Mouse (Mus musculus) adrenal gland, postnatal 0 days (tissue): ENCODE measurements around the gene Pnmt. TPM values are rescaled to one million over a fixed set of nuclear protein-coding genes. Genes with fewer than 3 reads are reported as not detected.

Experiments used
- polyA plus RNA-seq: library from polyadenylated mRNA; unstranded; fragments of >200 nt; fragmentation: Nextera tagmentation; extraction: Ambion mirVana; gene quantifications from 2 replicates; pipeline ENCODE4 v1.2.1, GENCODE M21; 2015

The Pnmt gene
- 221 and 533 TPM in 2 replicates for polyA plus RNA-seq

DNA sequence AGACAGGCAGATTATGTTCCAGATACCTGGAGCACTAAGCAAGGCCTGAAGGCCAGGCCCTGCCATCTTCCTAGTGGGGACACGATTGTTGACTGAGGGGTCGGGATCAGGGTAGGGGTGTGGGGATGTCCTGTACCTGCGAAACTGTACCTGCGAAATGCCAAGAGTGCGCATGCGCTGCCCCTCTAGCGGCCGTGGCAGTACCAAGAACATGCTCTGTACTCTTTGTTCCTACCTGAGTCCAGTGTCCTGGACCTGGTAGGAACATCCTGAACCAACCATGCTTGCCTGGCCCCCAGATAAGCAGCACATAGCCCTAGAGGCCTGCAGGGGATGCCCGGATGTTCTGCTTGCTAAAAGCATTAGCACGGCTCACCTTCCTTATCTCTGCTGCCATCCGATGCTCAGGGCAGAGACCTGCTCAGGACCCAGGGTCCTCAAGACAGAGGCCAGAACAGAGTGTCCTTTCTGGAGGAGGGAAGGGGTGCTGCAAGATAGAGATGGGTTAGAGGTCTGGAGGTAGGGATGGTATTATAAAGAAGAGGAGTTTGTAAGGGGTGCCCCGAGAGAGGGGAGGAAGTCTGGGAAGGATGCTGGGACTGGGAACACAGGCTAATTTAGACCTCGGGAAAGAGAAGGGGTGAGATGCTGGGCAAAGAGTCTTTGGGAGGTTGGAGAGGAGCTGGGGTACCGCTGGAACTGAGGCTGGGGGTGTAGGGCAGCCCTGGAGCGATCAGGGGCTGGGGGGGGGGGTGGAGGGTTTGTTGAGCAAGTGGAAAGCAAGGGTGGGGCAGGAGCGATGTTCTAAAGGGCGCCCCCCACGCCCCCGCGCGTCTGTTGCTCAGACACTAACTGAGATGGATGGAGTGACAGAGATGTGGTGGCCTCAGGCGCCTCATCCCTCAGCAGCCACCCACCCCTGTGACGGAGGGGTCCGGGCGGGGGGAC lies at the start of gene Pnmt:
Pnmt (plus strand) TSS at position 813 of the 948 bp plus-strand sequence.

DNA sequence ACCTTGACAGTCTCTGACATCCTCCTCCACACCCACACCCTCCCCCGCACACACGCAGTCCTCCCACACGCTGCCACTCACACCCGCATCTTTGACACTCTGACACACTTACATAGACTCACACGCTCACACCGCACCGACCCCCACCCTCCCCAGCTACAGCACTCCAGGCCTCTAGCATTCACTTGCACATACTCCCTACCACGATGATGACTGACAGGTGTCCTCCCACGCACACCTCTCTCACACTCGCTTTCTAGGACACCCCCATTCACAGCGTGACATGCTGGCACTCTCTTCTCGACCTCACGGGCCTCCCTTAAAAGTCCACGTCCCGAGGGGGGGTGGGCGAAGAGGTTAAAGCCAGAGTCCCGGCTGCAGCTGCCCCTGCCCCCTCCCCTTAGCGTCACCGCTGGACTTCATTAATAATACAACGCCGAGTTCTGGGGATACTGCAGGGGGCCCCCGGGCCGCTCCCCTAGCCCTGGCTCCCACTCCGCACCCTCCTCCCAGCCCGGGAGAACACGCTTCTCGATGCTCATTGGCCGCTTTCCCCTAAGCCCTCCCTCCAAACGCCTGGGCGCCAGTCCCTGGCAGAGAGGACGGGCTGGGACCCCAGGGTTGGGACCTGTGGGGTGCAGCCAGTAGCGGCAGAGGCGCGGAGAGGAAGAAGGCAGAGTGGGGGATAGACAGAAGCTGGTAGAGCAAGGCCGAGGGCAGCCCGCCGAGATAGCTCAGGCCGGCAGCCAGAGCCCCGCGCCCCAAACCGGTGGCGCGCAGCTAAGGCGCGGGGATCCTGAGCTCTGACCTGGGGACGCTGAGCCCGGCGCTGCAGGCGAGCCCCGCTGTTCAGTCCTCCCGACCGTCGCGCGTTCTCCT lies 37.9 kb upstream of the Pnmt start, which contains the start of gene Ppp1r1b:
Ppp1r1b (plus strand) TSS at position 322 of the 879 bp plus-strand sequence.

DNA sequence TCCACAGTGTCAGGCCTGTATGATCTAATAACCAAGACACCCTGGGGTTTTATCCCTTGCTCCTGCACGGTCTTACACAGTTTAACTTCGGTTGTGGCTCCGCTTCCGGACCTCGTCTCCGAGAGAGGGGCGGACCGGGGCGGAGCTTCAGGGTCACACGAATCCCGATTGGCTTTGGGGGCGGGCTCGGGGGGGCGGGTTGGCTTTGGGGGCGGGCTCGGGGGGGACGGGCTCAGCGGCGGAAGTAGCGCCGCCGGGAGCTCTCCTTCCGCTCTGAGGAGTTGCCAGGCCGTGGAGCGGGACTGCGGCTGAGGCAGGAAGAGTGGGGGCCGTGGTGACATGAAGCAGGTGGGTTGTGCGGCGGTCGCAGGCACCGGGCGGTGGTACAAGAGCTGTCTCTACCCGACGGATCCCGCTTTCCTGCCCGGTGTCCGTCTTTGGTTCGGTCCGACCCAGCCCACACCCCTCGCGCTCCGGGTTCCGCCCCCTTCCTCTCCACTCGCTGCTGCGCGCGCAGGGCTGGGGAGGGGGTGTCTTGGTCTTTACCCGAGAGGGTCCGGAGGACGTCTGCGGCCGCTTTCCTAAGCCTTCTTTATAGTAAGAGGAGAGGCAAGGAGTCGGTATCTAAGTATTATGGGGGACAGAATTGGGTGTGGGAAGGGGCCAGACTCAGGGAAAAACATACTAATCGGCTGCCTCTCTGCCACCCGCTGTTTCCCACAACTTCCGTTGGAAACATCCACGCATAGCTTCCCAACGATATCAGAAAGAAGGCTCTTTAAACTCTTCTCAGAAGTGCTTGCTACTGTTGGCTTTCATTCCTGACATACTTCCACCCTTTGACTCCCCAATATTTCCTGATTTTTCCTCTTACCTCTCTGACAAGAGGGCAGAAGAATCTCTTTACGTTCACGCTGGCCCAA lies 27.8 kb upstream of the Pnmt start, which contains the start of gene Stard3:
Stard3 (plus strand) TSS at position 208 of the 923 bp plus-strand sequence.

DNA sequence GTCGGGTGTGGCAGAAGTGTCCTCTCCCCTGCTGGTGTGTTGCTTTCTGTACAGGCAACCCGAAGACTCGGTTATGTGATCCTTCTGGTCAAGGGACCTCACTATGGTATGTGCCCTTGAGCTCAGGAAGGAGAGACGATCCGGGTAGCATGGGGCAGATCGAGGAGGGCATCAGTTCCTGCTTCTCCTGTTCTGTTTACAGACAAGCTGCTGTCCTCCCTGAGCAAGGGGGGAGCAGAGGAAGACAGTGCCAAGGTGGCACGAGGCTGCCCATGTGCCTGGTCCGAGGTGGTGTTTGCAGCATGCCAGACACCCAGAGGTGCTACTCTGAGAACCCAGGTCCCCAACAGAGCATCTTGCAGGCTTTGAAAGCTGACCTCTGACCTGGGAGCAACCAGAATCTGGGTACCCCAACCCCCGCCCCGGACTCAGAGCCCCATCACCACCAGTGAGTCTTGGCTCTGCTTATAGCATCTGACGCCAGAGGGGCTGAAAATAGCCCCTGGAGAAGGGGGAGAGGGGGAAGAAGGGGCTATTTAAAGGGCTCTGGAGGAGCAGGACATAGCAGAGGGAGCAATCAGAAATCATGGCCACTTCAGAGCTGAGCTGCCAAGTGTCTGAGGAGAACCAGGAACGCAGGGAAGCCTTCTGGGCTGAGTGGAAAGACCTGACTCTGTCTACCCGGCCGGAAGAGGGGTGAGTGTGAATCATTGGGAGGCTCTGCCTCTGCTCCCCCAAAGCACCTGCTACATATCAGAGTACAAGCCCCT lies 2.8 kb upstream of the Pnmt start, which contains the start of gene Tcap:
Tcap (plus strand) TSS at position 551 of the 770 bp plus-strand sequence.

DNA sequence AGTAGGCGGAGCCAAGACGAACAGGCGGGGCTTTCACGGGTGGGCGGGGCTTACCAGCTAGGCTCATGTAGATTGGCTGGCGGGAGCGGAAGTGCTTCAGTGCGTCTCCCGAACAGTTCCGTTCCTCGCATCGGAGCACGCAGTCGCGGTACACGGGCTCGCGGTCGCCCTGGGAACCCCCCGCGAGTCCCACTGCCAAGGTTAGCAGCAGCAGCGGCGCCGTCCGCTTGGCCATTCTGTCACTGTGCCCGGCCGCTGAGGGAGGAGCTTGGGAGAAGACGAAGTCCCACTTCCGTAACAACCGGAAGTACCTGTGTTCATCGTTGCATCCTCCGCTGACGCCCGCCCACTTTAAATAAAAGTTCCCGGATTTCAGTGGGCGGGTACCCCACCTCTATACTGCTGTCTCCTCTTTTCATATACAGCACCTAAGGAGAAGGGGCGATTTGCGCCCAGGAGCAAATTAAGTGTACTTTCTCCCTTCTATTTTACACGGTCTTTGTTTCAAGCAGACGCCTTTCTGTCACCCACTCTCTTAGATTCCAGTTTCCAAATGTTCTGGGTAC lies 14.0 kb downstream of the Pnmt start, which contains the start of gene Pgap3:
Pgap3 (minus strand) TSS at position 330 of the 566 bp plus-strand sequence.

DNA sequence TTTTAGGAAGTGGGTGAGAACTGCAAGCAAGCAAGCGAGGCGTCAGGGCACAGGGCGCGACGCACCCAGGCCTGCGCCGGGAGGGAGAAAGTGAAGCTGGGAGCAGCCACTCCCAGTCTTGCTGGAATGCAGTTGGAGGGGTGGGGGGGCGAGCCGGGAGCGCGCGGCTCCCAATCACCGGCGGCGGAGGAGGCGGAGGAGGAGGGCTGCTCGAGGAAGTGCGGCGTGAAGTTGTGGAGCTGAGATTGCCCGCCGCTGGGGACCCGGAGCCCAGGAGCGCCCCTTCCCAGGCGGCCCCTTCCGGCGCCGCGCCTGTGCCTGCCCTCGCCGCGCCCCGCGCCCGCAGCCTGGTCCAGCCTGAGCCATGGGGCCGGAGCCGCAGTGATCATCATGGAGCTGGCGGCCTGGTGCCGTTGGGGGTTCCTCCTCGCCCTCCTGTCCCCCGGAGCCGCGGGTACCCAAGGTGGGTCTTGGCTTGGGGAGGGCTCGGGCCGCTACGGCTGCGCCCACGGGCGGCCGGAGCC lies 26.1 kb downstream of the Pnmt start, which contains the start of gene Erbb2:
Erbb2 (plus strand) TSS at position 198 of the 524 bp plus-strand sequence.

Other genes starting within 250 kb of the Pnmt start
- 11.7 and 17.9 TPM in 2 replicates for gene Fbxl20, start 236.0 kb upstream of the Pnmt start, polyA plus RNA-seq
- gene Med1, start 193.2 kb upstream of the Pnmt start, polyA plus RNA-seq: 25.1 and 40.3 TPM in 2 replicates
- 4.3 and 6.8 TPM in 2 replicates for gene Cdk12, start 183.4 kb upstream of the Pnmt start, polyA plus RNA-seq
- gene Neurod2, start 56.8 kb upstream of the Pnmt start, polyA plus RNA-seq: not detected in 2 replicates
- gene Ppp1r1b, start 38.0 kb upstream of the Pnmt start, polyA plus RNA-seq: 1.2 and 1.9 TPM in 2 replicates
- gene Stard3, start 28.1 kb upstream of the Pnmt start, polyA plus RNA-seq: 22.2 and 33.2 TPM in 2 replicates
- 0.84 and 3.6 TPM in 2 replicates for gene Tcap, start 2.6 kb upstream of the Pnmt start, polyA plus RNA-seq
- 5.1 and 7.3 TPM in 2 replicates for gene Pgap3, start 14.0 kb downstream of the Pnmt start, polyA plus RNA-seq
- 8.3 and 12.0 TPM in 2 replicates for gene Erbb2, start 26.0 kb downstream of the Pnmt start, polyA plus RNA-seq
- 163 and 178 TPM in 2 replicates for gene Mien1, start 52.5 kb downstream of the Pnmt start, polyA plus RNA-seq
- 1.3 and 3.3 TPM in 2 replicates for gene Grb7, start 59.9 kb downstream of the Pnmt start, polyA plus RNA-seq
- 0.21 and 0.30 TPM in 2 replicates for gene Ikzf3, start 159.6 kb downstream of the Pnmt start, polyA plus RNA-seq
- gene Zpbp2, start 164.6 kb downstream of the Pnmt start, polyA plus RNA-seq: 0.66 and 1.1 TPM in 2 replicates
- 55.8 and 86.2 TPM in 2 replicates for gene Ormdl3, start 200.9 kb downstream of the Pnmt start, polyA plus RNA-seq
- not detected in 2 replicates for gene Lrrc3c, start 211.8 kb downstream of the Pnmt start, polyA plus RNA-seq
- gene Gm12355, start 239.2 kb downstream of the Pnmt start, polyA plus RNA-seq: 0.52 and 0.90 TPM in 2 replicates
- gene Gsdma3, start 239.9 kb downstream of the Pnmt start, polyA plus RNA-seq: not detected in 2 replicates